Mouse (Mus musculus): Measurements from ENCODE around the gene Aldh18a1. TPM values are rescaled to one million over a fixed set of nuclear protein-coding genes. Genes with fewer than 3 reads are reported as not detected.

Aldh18a1 gene
- polyA plus RNA-seq, 1 experiment from 2014 or later, result 127 TPM

GRCm38 (mm10) chr19:40512500-40513421 is 75.5 kb downstream of the Aldh18a1 start:
- Histone ChIP-seq H3K36me3 (ENCODE audit: control insufficient read depth, insufficient read depth, low read length) (no peaks in the 10 kb centered on the region), H3K27me3 (replicated peaks; ENCODE audit: control insufficient read depth, insufficient read depth, low read length) (no peaks in the 10 kb centered on the region), H3K4me3 (ENCODE audit: low read depth, low read length) (peak overlapping the region; percentile 74), H3K4me2 (ENCODE audit: low read length) (peak overlapping the region; percentile 89), H3K27ac (ENCODE audit: low read depth) (peak overlapping the region; percentile 88), H3K4me1 (replicated peaks; ENCODE audit: control insufficient read depth, insufficient read depth, low read length) (peaks cover 10% of the 10 kb centered on the region), H3K9me3 (ENCODE audit: control insufficient read depth, low read length) (no peaks in the 10 kb centered on the region), H3K9ac (ENCODE audit: low read length) (peak overlapping the region; percentile 79)
- 1% methylated on average over 34 of the region's 34 CpGs for WGBS
- peak; percentile 51 for ATAC-seq (replicated peaks; ENCODE audit: low FRiP score, low TSS enrichment, low read depth)
- DNase-seq (ENCODE audit: low spot score), result peak; percentile 84

- DNase-seq (ENCODE audit: low spot score) (no peak), ATAC-seq (replicated peaks; ENCODE audit: low FRiP score, low TSS enrichment, low read depth) (no peak)
- peak overlapping the region; percentile 79; the same call in 1 of the 2 replicates for H3K9ac ChIP-seq (ENCODE audit: low read length)
- 21% methylated on average over 5 of the region's 5 CpGs for WGBS
- H3K27me3 ChIP-seq (replicated peaks; ENCODE audit: control insufficient read depth, insufficient read depth, low read length), result no peaks in the 10 kb centered on the region
- H3K4me1 ChIP-seq (replicated peaks; ENCODE audit: control insufficient read depth, insufficient read depth, low read length), result peaks cover 10% of the 10 kb centered on the region
- H3K4me2 ChIP-seq (ENCODE audit: low read length), result peak overlapping the region; percentile 89
- no peaks in the 10 kb centered on the region for H3K36me3 ChIP-seq (ENCODE audit: control insufficient read depth, insufficient read depth, low read length)
- no peak overlapping the region for H3K27ac ChIP-seq (ENCODE audit: low read depth)
- peak overlapping the region; percentile 74 for H3K4me3 ChIP-seq (ENCODE audit: low read depth, low read length)
- H3K9me3 ChIP-seq (ENCODE audit: control insufficient read depth, low read length), result 0 out of 2 replicates have a peak, but pooled peaks cover 2% of the 10 kb centered on the region
Observed at GRCm38 (mm10) chr19:40511679-40512309, 76.5 kb downstream of the Aldh18a1 start.

DNA sequence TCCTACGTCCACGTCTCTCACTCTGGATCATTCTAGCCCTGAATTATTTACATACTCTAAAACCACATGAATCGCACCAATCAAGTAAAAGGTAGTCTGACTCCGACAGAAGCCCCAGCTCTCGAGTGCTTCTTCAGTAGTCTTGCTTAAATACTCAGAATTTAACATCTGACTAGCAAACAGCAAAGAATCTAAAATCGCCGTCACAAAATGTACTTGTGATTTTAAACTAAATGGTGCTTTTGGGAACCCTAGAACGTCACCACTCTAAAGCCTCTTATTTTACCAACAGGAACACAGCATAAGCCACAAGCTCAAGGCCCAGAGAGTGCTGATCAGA is 77.2 kb downstream of the Aldh18a1 start:
- Histone ChIP-seq H3K9me3 (ENCODE audit: control insufficient read depth, low read length) (0 out of 2 replicates have a peak, but pooled peaks cover 2% of the 10 kb centered on the region), H3K4me3 (ENCODE audit: low read depth, low read length) (0 out of 2 replicates have a peak overlapping the region, but pooled peaks have one; percentile 4), H3K9ac (ENCODE audit: low read length) (no peak overlapping the region), H3K4me2 (ENCODE audit: low read length) (peak overlapping the region; percentile 89), H3K4me1 (replicated peaks; ENCODE audit: control insufficient read depth, insufficient read depth, low read length) (peaks cover 10% of the 10 kb centered on the region), H3K36me3 (ENCODE audit: control insufficient read depth, insufficient read depth, low read length) (no peaks in the 10 kb centered on the region), H3K27ac (ENCODE audit: low read depth) (no peak overlapping the region), H3K27me3 (replicated peaks; ENCODE audit: control insufficient read depth, insufficient read depth, low read length) (no peaks in the 10 kb centered on the region)
- ATAC-seq (replicated peaks; ENCODE audit: low FRiP score, low TSS enrichment, low read depth), result no peak
- DNase-seq (ENCODE audit: low spot score), result no peak
- 60% methylated on average over 8 of the region's 8 CpGs for WGBS

GRCm38 (mm10) chr19:40510387-40511099 is 77.7 kb downstream of the Aldh18a1 start:
- Histone ChIP-seq H3K4me1 (replicated peaks; ENCODE audit: control insufficient read depth, insufficient read depth, low read length) (peaks cover 10% of the 10 kb centered on the region), H3K36me3 (ENCODE audit: control insufficient read depth, insufficient read depth, low read length) (no peaks in the 10 kb centered on the region), H3K4me3 (ENCODE audit: low read depth, low read length) (no peak overlapping the region), H3K4me2 (ENCODE audit: low read length) (peak overlapping the region; percentile 89; the same call in 1 of the 2 replicates), H3K27me3 (replicated peaks; ENCODE audit: control insufficient read depth, insufficient read depth, low read length) (no peaks in the 10 kb centered on the region), H3K9ac (ENCODE audit: low read length) (no peak overlapping the region), H3K27ac (ENCODE audit: low read depth) (no peak overlapping the region), H3K9me3 (ENCODE audit: control insufficient read depth, low read length) (0 out of 2 replicates have a peak, but pooled peaks cover 2% of the 10 kb centered on the region)
- ATAC-seq (replicated peaks; ENCODE audit: low FRiP score, low TSS enrichment, low read depth) (no peak), DNase-seq (ENCODE audit: low spot score) (no peak)
- 74% methylated on average over 13 of the region's 13 CpGs for WGBS

GRCm38 (mm10) chr19:40509274-40509673 is 79.0 kb downstream of the Aldh18a1 start:
- Histone ChIP-seq H3K4me1 (replicated peaks; ENCODE audit: control insufficient read depth, insufficient read depth, low read length) (peaks cover 10% of the 10 kb centered on the region), H3K9ac (ENCODE audit: low read length) (no peak overlapping the region), H3K27me3 (replicated peaks; ENCODE audit: control insufficient read depth, insufficient read depth, low read length) (no peaks in the 10 kb centered on the region), H3K36me3 (ENCODE audit: control insufficient read depth, insufficient read depth, low read length) (no peaks in the 10 kb centered on the region), H3K4me3 (ENCODE audit: low read depth, low read length) (no peak overlapping the region), H3K4me2 (ENCODE audit: low read length) (no peak overlapping the region), H3K27ac (ENCODE audit: low read depth) (no peak overlapping the region), H3K9me3 (ENCODE audit: control insufficient read depth, low read length) (0 out of 2 replicates have a peak, but pooled peaks cover 2% of the 10 kb centered on the region)
- DNase-seq (ENCODE audit: low spot score) (no peak), ATAC-seq (replicated peaks; ENCODE audit: low FRiP score, low TSS enrichment, low read depth) (no peak)
- WGBS, result 80% methylated on average over 2 of the region's 2 CpGs

DNA sequence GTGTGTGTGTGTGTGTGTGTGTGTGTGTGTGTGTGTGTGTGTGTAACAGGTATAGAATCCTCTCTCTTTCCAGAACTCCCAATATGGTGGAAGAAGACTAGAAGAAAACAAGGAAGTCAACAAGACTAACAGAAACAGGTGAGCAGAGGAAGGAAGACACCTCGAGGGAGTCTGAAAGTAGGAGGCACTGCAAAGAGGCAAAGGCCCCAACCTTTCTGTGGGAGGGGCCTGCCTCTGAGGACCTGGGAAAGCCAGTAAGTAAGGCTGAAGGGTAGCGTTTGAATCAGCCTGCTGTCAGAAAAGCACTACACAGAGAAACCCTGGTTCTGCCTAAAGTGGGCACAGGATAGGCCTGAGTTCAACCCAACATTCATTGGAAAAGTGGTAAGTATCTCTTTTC is 79.4 kb downstream of the Aldh18a1 start:
- ATAC-seq (replicated peaks; ENCODE audit: low FRiP score, low TSS enrichment, low read depth), result no peak

DNA sequence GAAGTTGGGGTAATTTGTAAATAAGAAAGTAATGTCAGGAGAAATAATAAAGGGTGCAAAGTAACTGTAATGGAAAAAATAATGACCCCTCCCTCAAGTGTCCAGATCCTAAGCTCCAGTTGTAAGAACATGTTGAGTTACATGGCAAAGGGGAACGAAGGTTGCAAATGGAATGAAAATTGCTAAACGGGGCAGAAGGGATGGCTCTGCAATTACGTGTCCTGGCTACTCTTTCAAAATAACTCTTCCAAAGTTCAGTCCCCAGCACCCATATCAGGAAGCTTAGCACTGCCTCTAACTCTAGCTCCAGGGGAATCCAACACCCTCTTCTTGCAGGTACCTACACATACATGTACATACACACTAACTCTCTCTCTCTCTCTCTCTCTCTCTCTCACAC is 81.3 kb downstream of the Aldh18a1 start:
- ATAC-seq (replicated peaks; ENCODE audit: low FRiP score, low TSS enrichment, low read depth) (no peak), DNase-seq (ENCODE audit: low spot score) (no peak)
- H3K36me3 ChIP-seq (ENCODE audit: control insufficient read depth, insufficient read depth, low read length), result no peaks in the 10 kb centered on the region
- H3K4me3 ChIP-seq (ENCODE audit: low read depth, low read length), result no peak overlapping the region
- H3K27ac ChIP-seq (ENCODE audit: low read depth), result no peak overlapping the region
- H3K27me3 ChIP-seq (replicated peaks; ENCODE audit: control insufficient read depth, insufficient read depth, low read length), result no peaks in the 10 kb centered on the region
- H3K9me3 ChIP-seq (ENCODE audit: control insufficient read depth, low read length), result 0 out of 2 replicates have a peak, but pooled peaks cover 2% of the 10 kb centered on the region
- WGBS, result 92% methylated on average over 3 of the region's 3 CpGs
- H3K9ac ChIP-seq (ENCODE audit: low read length), result no peak overlapping the region
- no peak overlapping the region for H3K4me2 ChIP-seq (ENCODE audit: low read length)
- peaks cover 3% of the 10 kb centered on the region for H3K4me1 ChIP-seq (replicated peaks; ENCODE audit: control insufficient read depth, insufficient read depth, low read length)

More for the DNA sequence above, 79.4 kb downstream of the Aldh18a1 start:
- Histone ChIP-seq H3K27me3 (replicated peaks; ENCODE audit: control insufficient read depth, insufficient read depth, low read length) (no peaks in the 10 kb centered on the region), H3K4me1 (replicated peaks; ENCODE audit: control insufficient read depth, insufficient read depth, low read length) (peaks cover 10% of the 10 kb centered on the region), H3K4me3 (ENCODE audit: low read depth, low read length) (no peak overlapping the region), H3K9me3 (ENCODE audit: control insufficient read depth, low read length) (0 out of 2 replicates have a peak, but pooled peaks cover 2% of the 10 kb centered on the region), H3K36me3 (ENCODE audit: control insufficient read depth, insufficient read depth, low read length) (no peaks in the 10 kb centered on the region), H3K9ac (ENCODE audit: low read length) (no peak overlapping the region), H3K27ac (ENCODE audit: low read depth) (no peak overlapping the region), H3K4me2 (ENCODE audit: low read length) (no peak overlapping the region)
- 42% methylated on average over 2 of the region's 2 CpGs for WGBS
- no peak for DNase-seq (ENCODE audit: low spot score)

- Histone ChIP-seq H3K4me3 (ENCODE audit: low read depth, low read length) (no peak overlapping the region), H3K27ac (ENCODE audit: low read depth) (no peak overlapping the region), H3K9ac (ENCODE audit: low read length) (no peak overlapping the region), H3K4me1 (replicated peaks; ENCODE audit: control insufficient read depth, insufficient read depth, low read length) (0 out of 2 replicates have a peak, but pooled peaks cover under 1% of the 10 kb centered on the region), H3K9me3 (ENCODE audit: control insufficient read depth, low read length) (0 out of 2 replicates have a peak, but pooled peaks cover 2% of the 10 kb centered on the region), H3K4me2 (ENCODE audit: low read length) (no peak overlapping the region), H3K36me3 (ENCODE audit: control insufficient read depth, insufficient read depth, low read length) (no peaks in the 10 kb centered on the region), H3K27me3 (replicated peaks; ENCODE audit: control insufficient read depth, insufficient read depth, low read length) (no peaks in the 10 kb centered on the region)
- WGBS, result 82% methylated on average over 7 of the region's 7 CpGs
- DNase-seq (ENCODE audit: low spot score) (no peak), ATAC-seq (replicated peaks; ENCODE audit: low FRiP score, low TSS enrichment, low read depth) (no peak)
Observed at GRCm38 (mm10) chr19:40504336-40504735, 83.9 kb downstream of the Aldh18a1 start.
